Mouse (Mus musculus): Measurements from ENCODE around the gene Wipf1.

The Wipf1 gene

GRCm38 (mm10) chr2:73419730-73420129, 109.8 kb downstream of the Wipf1 start:
- DNase-seq, result no peak

- no peak for DNase-seq
Observed at GRCm38 (mm10) chr2:73419285-73419684, 110.2 kb downstream of the Wipf1 start.

- no peak for DNase-seq
Observed at GRCm38 (mm10) chr2:73415892-73416291, 113.6 kb downstream of the Wipf1 start.

GRCm38 (mm10) chr2:73410076-73410475, 119.5 kb downstream of the Wipf1 start:
- no peak for DNase-seq

GRCm38 (mm10) chr2:73407662-73408061, 121.9 kb downstream of the Wipf1 start:
- no peak for DNase-seq

GRCm38 (mm10) chr2:73406336-73406915, 123.1 kb downstream of the Wipf1 start:
- DNase-seq, result no peak

- no peak for DNase-seq
Observed at GRCm38 (mm10) chr2:73404980-73405379, 124.6 kb downstream of the Wipf1 start.

- no peak for DNase-seq
Observed at GRCm38 (mm10) chr2:73404442-73404841, 125.1 kb downstream of the Wipf1 start.

- DNase-seq, result no peak
Observed at GRCm38 (mm10) chr2:73403385-73404013, 126.0 kb downstream of the Wipf1 start.

- no peak for DNase-seq
Observed at GRCm38 (mm10) chr2:73401689-73402088, 127.8 kb downstream of the Wipf1 start.

GRCm38 (mm10) chr2:73397476-73397875, 132.1 kb downstream of the Wipf1 start:
- no peak for DNase-seq

GRCm38 (mm10) chr2:73396828-73397325, 132.7 kb downstream of the Wipf1 start:
- no peak for DNase-seq

- DNase-seq, result no peak
Observed at GRCm38 (mm10) chr2:73395516-73395915, 134.0 kb downstream of the Wipf1 start.

- DNase-seq, result no peak
Observed at GRCm38 (mm10) chr2:73394476-73394875, 135.1 kb downstream of the Wipf1 start.

GRCm38 (mm10) chr2:73392772-73393171, 136.8 kb downstream of the Wipf1 start:
- DNase-seq, result no peak

GRCm38 (mm10) chr2:73389951-73390350, 139.6 kb downstream of the Wipf1 start:
- DNase-seq, result no peak

- no peak for DNase-seq
Observed at GRCm38 (mm10) chr2:73387806-73388205, 141.7 kb downstream of the Wipf1 start.

GRCm38 (mm10) chr2:73386356-73387046, 143.0 kb downstream of the Wipf1 start, which contains the start of gene Gpr155:
Gpr155 (minus strand) TSS chr2:73386572.
- peak; percentile 99 to 100 for DNase-seq

GRCm38 (mm10) chr2:73385641-73386355, 143.7 kb downstream of the Wipf1 start:
- no peak for DNase-seq

- no peak for DNase-seq
Observed at GRCm38 (mm10) chr2:73385172-73385571, 144.4 kb downstream of the Wipf1 start.

GRCm38 (mm10) chr2:73380298-73380975, 149.1 kb downstream of the Wipf1 start:
- no peak for DNase-seq

GRCm38 (mm10) chr2:73379656-73380055, 149.9 kb downstream of the Wipf1 start:
- DNase-seq, result no peak
